Mouse (Mus musculus) liver, postnatal 0 days (tissue): Measurements from ENCODE around the gene Rcan2. TPM values are rescaled to one million over a fixed set of nuclear protein-coding genes. Genes with fewer than 3 reads are reported as not detected.

Experiments used
- ATAC-seq: fragments of 200-750 bp; cut with Nextera tagmentation; 2 replicates; pipeline ENCODE4 v1.8.0; 2017; ENCODE audit warnings: mild to moderate bottlenecking, moderate library complexity
- DNase-seq: peaks from one replicate; pipeline ENCODE4 v3.0.0-alpha.2; 2016
- H3K27ac ChIP-seq: fragments of 300-500 bp; sonication (generic); 2 replicates; pipeline ENCODE4 v1.5.1; 2014; ENCODE audit warnings: antibody characterized with exemption, moderate library complexity, mild to moderate bottlenecking, low read depth
- H3K27me3 ChIP-seq: fragments of 300-500 bp; sonication (generic); 2 replicates; pipeline ENCODE4 v1.6.1; 2014; ENCODE audit warnings: low read length, control low read depth, mixed read lengths; ENCODE audit not compliant: insufficient read depth
- H3K36me3 ChIP-seq: fragments of 300-500 bp; sonication (generic); replicated peaks from 2 replicates; pipeline ENCODE4 v1.6.1; 2014; ENCODE audit warnings: mild to moderate bottlenecking, control low read depth, low read length, moderate library complexity, mixed read lengths; ENCODE audit not compliant: insufficient read depth
- H3K4me1 ChIP-seq: fragments of 300-500 bp; sonication (generic); 2 replicates; pipeline ENCODE4 v1.6.1; 2014; ENCODE audit warnings: antibody characterized with exemption, mild to moderate bottlenecking, control low read depth; ENCODE audit not compliant: insufficient read depth
- H3K4me2 ChIP-seq: fragments of 300-500 bp; sonication (generic); 2 replicates; pipeline ENCODE4 v1.6.1; 2014; ENCODE audit warnings: low read depth, mild to moderate bottlenecking, low read length, moderate library complexity, mixed read lengths
- H3K4me3 ChIP-seq: fragments of 300-500 bp; sonication (generic); 2 replicates; pipeline ENCODE4 v1.5.1; 2014; ENCODE audit warnings: low read depth, low read length
- H3K9ac ChIP-seq: fragments of 300-500 bp; sonication (generic); replicated peaks from 2 replicates; pipeline ENCODE4 v1.6.1; 2014; ENCODE audit warnings: mild to moderate bottlenecking, moderate library complexity
- H3K9me3 ChIP-seq: fragments of 300-500 bp; sonication (generic); 2 replicates; pipeline ENCODE4 v1.6.1; 2016; ENCODE audit warnings: mild to moderate bottlenecking, control low read depth, low read length, mixed read lengths
- CTCF ChIP-seq: sonication (generic); IDR thresholded peaks from 2 replicates; pipeline ENCODE4 v1.5.1; 2016; ENCODE audit warnings: antibody characterized with exemption, low read depth
- EP300 ChIP-seq: IDR thresholded peaks from 2 replicates; pipeline ENCODE4 v1.6.1; 2016; ENCODE audit warnings: antibody characterized with exemption, low read depth, mild to moderate bottlenecking
- WGBS: fragments of 180-500 bp; shearing (Covaris S2); extraction: QIAGEN DNeasy Blood & Tissue Kit; methylation state at CpG from one replicate; pipeline ENCODE4 v1.1.7; 2014; ENCODE audit not compliant: insufficient replicate concordance; 5-methylcytosine and 5-hydroxymethylcytosine counted together
- polyA plus RNA-seq: library from polyadenylated mRNA; unstranded; fragments of >200 nt; fragmentation: Nextera tagmentation; extraction: Ambion mirVana; gene quantifications from 2 replicates; pipeline ENCODE4 v1.2.1, GENCODE M21; 2015

Rcan2 gene
- polyA plus RNA-seq, 1 experiment from 2014 or later = 0.87 TPM

- H3K4me3 ChIP-seq = no peak overlapping the region
- H3K4me2 ChIP-seq = no peak overlapping the region
- no peak overlapping the region for H3K27ac ChIP-seq
- no peak for ATAC-seq
- TF ChIP-seq EP300 (no peak), CTCF (peak; percentile 23; the same call in 1 of the 2 replicates)
- no peaks in the 10 kb centered on the region for H3K36me3 ChIP-seq
- H3K9me3 ChIP-seq = no peaks in the 10 kb centered on the region
- no peaks in the 10 kb centered on the region; the same call in 1 of the 2 replicates for H3K4me1 ChIP-seq
- H3K27me3 ChIP-seq = peaks cover 6% of the 10 kb centered on the region; the same call in 1 of the 2 replicates
- 60% methylated on average over 4 of the region's 4 CpGs for WGBS
- no peak for DNase-seq
- no peak overlapping the region for H3K9ac ChIP-seq
Observed at GRCm38 (mm10) chr17:43806841-43807240, 5.7 kb downstream of the Rcan2 start.

- no peak overlapping the region for H3K9ac ChIP-seq
- no peak for TF ChIP-seq EP300
- TF ChIP-seq CTCF = no peak
- H3K36me3 ChIP-seq = no peaks in the 10 kb centered on the region
- no peak overlapping the region for H3K27ac ChIP-seq
- H3K4me3 ChIP-seq = no peak overlapping the region
- ATAC-seq (no peak), DNase-seq (no peak)
- no peak overlapping the region for H3K4me2 ChIP-seq
- H3K9me3 ChIP-seq = no peaks in the 10 kb centered on the region
- 42% methylated on average over 4 of the region's 4 CpGs for WGBS
- H3K4me1 ChIP-seq = no peaks in the 10 kb centered on the region
- H3K27me3 ChIP-seq = no peaks in the 10 kb centered on the region
Observed at GRCm38 (mm10) chr17:43811453-43811852, 10.3 kb downstream of the Rcan2 start.

GRCm38 (mm10) chr17:43815376-43815775, 14.2 kb downstream of the Rcan2 start:
- ATAC-seq (no peak), DNase-seq (no peak)
- Histone ChIP-seq H3K27me3 (no peaks in the 10 kb centered on the region), H3K4me2 (no peak overlapping the region), H3K36me3 (no peaks in the 10 kb centered on the region), H3K9me3 (no peaks in the 10 kb centered on the region), H3K4me1 (no peaks in the 10 kb centered on the region), H3K9ac (no peak overlapping the region), H3K4me3 (no peak overlapping the region), H3K27ac (no peak overlapping the region)
- 77% methylated on average over 4 of the region's 4 CpGs for WGBS
- TF ChIP-seq CTCF = no peak
- TF ChIP-seq EP300 = no peak

GRCm38 (mm10) chr17:43816480-43816879, 15.3 kb downstream of the Rcan2 start:
- H3K36me3 ChIP-seq = no peaks in the 10 kb centered on the region
- ATAC-seq (no peak), DNase-seq (no peak)
- no peaks in the 10 kb centered on the region for H3K27me3 ChIP-seq
- no peak overlapping the region for H3K27ac ChIP-seq
- H3K4me2 ChIP-seq = no peak overlapping the region
- no peaks in the 10 kb centered on the region for H3K9me3 ChIP-seq
- H3K4me3 ChIP-seq = no peak overlapping the region
- no peak overlapping the region for H3K9ac ChIP-seq
- no peak for TF ChIP-seq EP300
- no peak for TF ChIP-seq CTCF
- WGBS = 67% methylated on average over 1 of the region's 1 CpGs
- no peaks in the 10 kb centered on the region for H3K4me1 ChIP-seq

- H3K9ac ChIP-seq = no peak overlapping the region
- H3K27me3 ChIP-seq = no peaks in the 10 kb centered on the region
- no peaks in the 10 kb centered on the region for H3K36me3 ChIP-seq
- H3K4me1 ChIP-seq = no peaks in the 10 kb centered on the region
- WGBS = 83% methylated on average over 10 of the region's 10 CpGs
- no peak for TF ChIP-seq CTCF
- TF ChIP-seq EP300 = no peak
- no peaks in the 10 kb centered on the region for H3K9me3 ChIP-seq
- DNase-seq (no peak), ATAC-seq (no peak)
- no peak overlapping the region for H3K27ac ChIP-seq
- H3K4me2 ChIP-seq = no peak overlapping the region
- H3K4me3 ChIP-seq = no peak overlapping the region
Observed at GRCm38 (mm10) chr17:43817171-43817570, 16.0 kb downstream of the Rcan2 start.

GRCm38 (mm10) chr17:43818390-43818789, 17.2 kb downstream of the Rcan2 start:
- WGBS = 61% methylated on average over 6 of the region's 6 CpGs
- Histone ChIP-seq H3K27ac (no peak overlapping the region), H3K4me3 (no peak overlapping the region), H3K9me3 (no peaks in the 10 kb centered on the region), H3K27me3 (no peaks in the 10 kb centered on the region), H3K36me3 (no peaks in the 10 kb centered on the region), H3K4me1 (no peaks in the 10 kb centered on the region), H3K4me2 (no peak overlapping the region), H3K9ac (no peak overlapping the region)
- TF ChIP-seq CTCF (peak; percentile 26; the same call in 1 of the 2 replicates), EP300 (no peak)
- DNase-seq (no peak), ATAC-seq (no peak)

- no peak overlapping the region for H3K27ac ChIP-seq
- H3K4me1 ChIP-seq = no peaks in the 10 kb centered on the region
- H3K9ac ChIP-seq = no peak overlapping the region
- no peaks in the 10 kb centered on the region for H3K27me3 ChIP-seq
- no peak for TF ChIP-seq EP300
- no peak for TF ChIP-seq CTCF
- no peaks in the 10 kb centered on the region for H3K9me3 ChIP-seq
- H3K36me3 ChIP-seq = no peaks in the 10 kb centered on the region
- 77% methylated on average over 2 of the region's 2 CpGs for whole genome bisulfite sequencing
- no peak overlapping the region for H3K4me3 ChIP-seq
- DNase-seq (no peak), ATAC-seq (no peak)
- no peak overlapping the region for H3K4me2 ChIP-seq
Observed at GRCm38 (mm10) chr17:43820904-43821303, 19.8 kb downstream of the Rcan2 start.
